Mouse (Mus musculus) C2C12 (cell line): ENCODE data around the gene Cdc42ep2. TPM values are rescaled to one million over a fixed set of nuclear protein-coding genes. Genes with fewer than 3 reads are reported as not detected.

Experiments
- H3K27me3 ChIP-seq: one replicate; pipeline ENCODE4 v1.6.1; 2011; ENCODE audit not compliant: control insufficient read depth, insufficient read depth, insufficient read length
- H3K36me3 ChIP-seq: one replicate; pipeline ENCODE4 v1.6.1; 2011; ENCODE audit not compliant: control insufficient read depth, insufficient read depth
- H3K4me3 ChIP-seq: one replicate; pipeline ENCODE4 v1.5.1; 2011; ENCODE audit warnings: mild to moderate bottlenecking, control low read depth; ENCODE audit not compliant: poor library complexity, insufficient read depth, severe bottlenecking
- H3K79me2 ChIP-seq: one replicate; pipeline ENCODE4 v1.6.1; 2011; ENCODE audit not compliant: control insufficient read depth, insufficient read depth
- H3K79me3 ChIP-seq: one replicate; pipeline ENCODE4 v1.6.1; 2011; ENCODE audit warnings: low read depth, control low read depth
- H3ac ChIP-seq: one replicate; pipeline ENCODE3; 2011; ENCODE audit warnings: low read depth; ENCODE audit not compliant: control insufficient read depth, insufficient read length
- CEBPB ChIP-seq: IDR thresholded peaks from one replicate; pipeline ENCODE4 v1.6.1; 2011; ENCODE audit warnings: low read depth, mild to moderate bottlenecking, control low read depth, moderate library complexity
- CTCF ChIP-seq: IDR thresholded peaks from one replicate; pipeline ENCODE4 v1.5.1; 2011; ENCODE audit not compliant: control insufficient read depth, insufficient read depth, insufficient read length
- FOSL1 ChIP-seq: IDR thresholded peaks from one replicate; pipeline ENCODE4 v1.8.0; 2011; ENCODE audit warnings: mild to moderate bottlenecking, low read length; ENCODE audit not compliant: poor library complexity, insufficient read depth, severe bottlenecking
- MAX ChIP-seq: IDR thresholded peaks from one replicate; pipeline ENCODE4 v1.6.1; 2011; ENCODE audit warnings: mild to moderate bottlenecking, control low read depth
- MYOD1 ChIP-seq: IDR thresholded peaks from one replicate; pipeline ENCODE4 v1.6.1; 2011; ENCODE audit warnings: low read depth; ENCODE audit not compliant: control insufficient read depth, insufficient read length
- MYOG ChIP-seq: IDR thresholded peaks from one replicate; pipeline ENCODE4 v1.6.1; 2011; ENCODE audit not compliant: control insufficient read depth, insufficient read length; ENCODE audit errors: extremely low read depth
- USF1 ChIP-seq: IDR thresholded peaks from one replicate; pipeline ENCODE4 v1.6.1; 2011; ENCODE audit warnings: low read depth, mild to moderate bottlenecking, control low read depth, moderate library complexity
- polyA plus RNA-seq: library from polyadenylated mRNA; unstranded; fragments of >200 nt; fragmentation: generic; extraction: Trizol; gene quantifications from one replicate; pipeline ENCODE4 v1.2.1, GENCODE M21; 2012; ENCODE audit warnings: missing spikeins

Gene Cdc42ep2
- polyA plus RNA-seq, 1 experiment = 3.6 TPM

- H3K36me3 ChIP-seq = peaks cover 23% of the 10 kb centered on the region
- peaks cover 38% of the 10 kb centered on the region for H3K79me2 ChIP-seq
- peak within 1 kb of the TSS; percentile 82 for H3K4me3 ChIP-seq
- H3K79me3 ChIP-seq = peaks cover 24% of the 10 kb centered on the region
- no peaks in the 10 kb centered on the region for H3K27me3 ChIP-seq
- TF ChIP-seq MAX (peak; percentile 85), MYOG (no peak)
- H3ac ChIP-seq = peak within 1 kb of the TSS; percentile 85
Measured at GRCm38 (mm10) chr19:5963883-5964562, 39.4 kb upstream of the Cdc42ep2 start, which contains the start of gene Pola2. TSS of gene Pola2 (minus strand) at chr19:5964202.

- H3ac ChIP-seq = no peak overlapping the region
- peaks cover 31% of the 10 kb centered on the region for H3K36me3 ChIP-seq
- no peak for TF ChIP-seq MYOG
- TF ChIP-seq CTCF = no peak
- TF ChIP-seq USF1 = no peak
- TF ChIP-seq MYOD1 = no peak
- no peak for TF ChIP-seq MAX
- no peak for TF ChIP-seq FOSL1
- TF ChIP-seq CEBPB = no peak
- no peaks in the 10 kb centered on the region for H3K27me3 ChIP-seq
- H3K79me3 ChIP-seq = peaks cover 24% of the 10 kb centered on the region
- H3K79me2 ChIP-seq = peaks cover 38% of the 10 kb centered on the region
- H3K4me3 ChIP-seq = peak overlapping the region; percentile 82
Measured at GRCm38 (mm10) chr19:5962651-5963050, 38.0 kb upstream of the Cdc42ep2 start.

GRCm38 (mm10) chr19:5957371-5957770 is 32.8 kb upstream of the Cdc42ep2 start:
- peaks cover 22% of the 10 kb centered on the region for H3K79me2 ChIP-seq
- H3K36me3 ChIP-seq = peaks cover 55% of the 10 kb centered on the region
- TF ChIP-seq FOSL1 = no peak
- TF ChIP-seq CEBPB = no peak
- no peak for TF ChIP-seq USF1
- TF ChIP-seq CTCF = no peak
- TF ChIP-seq MYOG = no peak
- TF ChIP-seq MYOD1 = no peak
- TF ChIP-seq MAX = no peak
- H3K79me3 ChIP-seq = peaks cover 12% of the 10 kb centered on the region
- H3ac ChIP-seq = no peak overlapping the region
- H3K4me3 ChIP-seq = no peak overlapping the region
- no peaks in the 10 kb centered on the region for H3K27me3 ChIP-seq

- Histone ChIP-seq H3K36me3 (peaks cover 62% of the 10 kb centered on the region), H3K79me2 (peaks cover 15% of the 10 kb centered on the region)
- TF ChIP-seq USF1 (no peak), MYOG (no peak), CEBPB (no peak), MYOD1 (no peak), FOSL1 (no peak), CTCF (peak; percentile 49), MAX (no peak)
Measured at GRCm38 (mm10) chr19:5956685-5957084, 32.1 kb upstream of the Cdc42ep2 start.

GRCm38 (mm10) chr19:5955704-5956670 is 31.4 kb upstream of the Cdc42ep2 start:
- peaks cover 8% of the 10 kb centered on the region for H3K79me2 ChIP-seq
- no peak overlapping the region for H3ac ChIP-seq
- H3K4me3 ChIP-seq = no peak overlapping the region
- TF ChIP-seq USF1 (no peak), MYOD1 (no peak), CEBPB (no peak), CTCF (no peak), MAX (no peak), FOSL1 (no peak), MYOG (no peak)
- no peaks in the 10 kb centered on the region for H3K27me3 ChIP-seq
- peaks cover 3% of the 10 kb centered on the region for H3K79me3 ChIP-seq
- H3K36me3 ChIP-seq = peaks cover 62% of the 10 kb centered on the region

More at GRCm38 (mm10) chr19:5956685-5957084, 32.1 kb upstream of the Cdc42ep2 start:
- Histone ChIP-seq H3K4me3 (no peak overlapping the region), H3K79me3 (peaks cover 9% of the 10 kb centered on the region), H3K27me3 (no peaks in the 10 kb centered on the region), H3ac (no peak overlapping the region)
